Mouse (Mus musculus) urinary bladder, postnatal 14 days (tissue): ENCODE results near the gene Vps13a.

Experiments
- DNase-seq: peaks from one replicate; pipeline ENCODE4 v3.0.0; 2021; ENCODE audit warnings: low spot score

Gene Vps13a

GRCm38 (mm10) chr19:16579656-16580260 lies 201.0 kb downstream of the Vps13a start:
- DNase-seq, result no peak

- no peak for DNase-seq
Measured at GRCm38 (mm10) chr19:16576790-16577189, 203.9 kb downstream of the Vps13a start.
